ENCODE assay signal across 8 mouse cellular contexts in genomic region chr11:4975623-4976022, GRCm38 (mm10). TPM values are rescaled to one million over a fixed set of nuclear protein-coding genes. Genes with fewer than 3 reads are reported as not detected.
DNase-seq lines count a peak whose midpoint lies in the region; ATAC-seq and TF ChIP-seq lines count a peak whose summit lies in the region.

No protein-coding gene starts in this region.

- no peak overlapping the region for H3ac ChIP-seq in C2C12 (ENCODE audit: control insufficient read depth, insufficient read length, low read depth)

- ATAC-seq in granulocyte monocyte progenitor cell, adult 5-6 weeks (replicated peaks; ENCODE audit: poor library complexity, severe bottlenecking): peak; percentile 43; the same call in 1 of the 2 replicates
- ATAC-seq in kidney, embryonic 14.5 days (ENCODE audit: low FRiP score, low TSS enrichment): 0 out of 2 replicates have a peak, but pooled peaks have one; percentile 53
- ATAC-seq in neural tube, embryonic 15.5 days (ENCODE audit: low FRiP score): no peak

- H3K9me3 ChIP-seq in kidney, embryonic 14.5 days (ENCODE audit: control insufficient read depth, low read length): no peaks in the 10 kb centered on the region
- H3K9me3 ChIP-seq in neural tube, embryonic 15.5 days (replicated peaks): no peaks in the 10 kb centered on the region

- peaks cover 5% of the 10 kb centered on the region for H3K27me3 ChIP-seq in C2C12 (ENCODE audit: control insufficient read depth, insufficient read depth, insufficient read length)
- H3K27me3 ChIP-seq in kidney, embryonic 14.5 days (ENCODE audit: control insufficient read depth, insufficient read depth, low read length): no peaks in the 10 kb centered on the region
- H3K27me3 ChIP-seq in neural tube, embryonic 15.5 days (replicated peaks): peaks cover 10% of the 10 kb centered on the region

- peak; percentile 51 for TF ChIP-seq CTCF in C2C12 (IDR thresholded peaks at IDR 0.05; ENCODE audit: control insufficient read depth, insufficient read depth, insufficient read length)
- peak; percentile 90 for TF ChIP-seq CTCF in lung, adult 2 months (IDR thresholded peaks at IDR 0.05; ENCODE audit: insufficient read depth, low read length)

- H3K79me3 ChIP-seq in C2C12 (ENCODE audit: low read depth): no peaks in the 10 kb centered on the region

- 0 out of 2 replicates have a peak, but pooled peaks cover 4% of the 10 kb centered on the region for H3K4me1 ChIP-seq in kidney, embryonic 14.5 days (ENCODE audit: control insufficient read depth, insufficient read depth, low read length)
- H3K4me1 ChIP-seq in lung, adult 2 months (ENCODE audit: control insufficient read depth, insufficient read depth, low read length): peaks cover 14% of the 10 kb centered on the region
- H3K4me1 ChIP-seq in neural tube, embryonic 15.5 days: peaks cover 5% of the 10 kb centered on the region; the same call in 1 of the 2 replicates

- WGBS in kidney, embryonic 14.5 days: 7% methylated on average over 14 of the region's 14 CpGs
- 9% methylated on average over 14 of the region's 14 CpGs for WGBS in lung, adult 2 months
- WGBS in neural tube, embryonic 15.5 days: 8% methylated on average over 12 of the region's 14 CpGs

- peak overlapping the region; percentile 27 for H3K4me2 ChIP-seq in kidney, embryonic 14.5 days (replicated peaks; ENCODE audit: low read depth, low read length)
- peak overlapping the region; percentile 27 for H3K4me2 ChIP-seq in neural tube, embryonic 15.5 days

- no peaks in the 10 kb centered on the region for H3K79me2 ChIP-seq in C2C12 (ENCODE audit: control insufficient read depth, insufficient read depth)

- no peak for TF ChIP-seq POLR2A in lung, adult 2 months (IDR thresholded peaks at IDR 0.05; ENCODE audit: borderline replicate concordance, extremely low read depth, low read depth, low read length)

- H3K4me3 ChIP-seq in C2C12 (ENCODE audit: insufficient read depth, poor library complexity, severe bottlenecking): no peak overlapping the region
- H3K4me3 ChIP-seq in kidney, embryonic 14.5 days (ENCODE audit: low read length): no peak overlapping the region
- no peak overlapping the region for H3K4me3 ChIP-seq in lung, adult 2 months (replicated peaks; ENCODE audit: extremely low read depth, low read depth, low read length)
- H3K4me3 ChIP-seq in neural tube, embryonic 15.5 days (replicated peaks): no peak overlapping the region

- H3K9ac ChIP-seq in kidney, embryonic 14.5 days (ENCODE audit: low read depth, low read length): no peak overlapping the region
- no peak overlapping the region for H3K9ac ChIP-seq in neural tube, embryonic 15.5 days (replicated peaks)

- H3K27ac ChIP-seq in kidney, embryonic 14.5 days (ENCODE audit: low read depth, low read length): no peak overlapping the region
- no peak overlapping the region for H3K27ac ChIP-seq in neural tube, embryonic 15.5 days (replicated peaks)

- peak; percentile 81 for DNase-seq in WW6 (ENCODE audit: low read depth, low spot score)
- DNase-seq in cerebellum, postnatal 25 days: peak; percentile 69 to 86
- DNase-seq in lung, adult 2 months: peak; percentile 68
- peak; percentile 32 to 37 for DNase-seq in thymus, adult 18-20 months

- no peaks in the 10 kb centered on the region for H3K36me3 ChIP-seq in C2C12 (ENCODE audit: control insufficient read depth, insufficient read depth)
- H3K36me3 ChIP-seq in kidney, embryonic 14.5 days (ENCODE audit: control insufficient read depth, insufficient read depth, low read length): no peaks in the 10 kb centered on the region
- no peaks in the 10 kb centered on the region for H3K36me3 ChIP-seq in neural tube, embryonic 15.5 days

TF ChIP-seq in C2C12, 6 proteins besides CTCF, POLR2A, EP300 and RAD21:
- TF ChIP-seq FOSL1 (IDR thresholded peaks at IDR 0.05; ENCODE audit: insufficient read depth, low read length, poor library complexity, severe bottlenecking) (no peak), MYOD1 (IDR thresholded peaks at IDR 0.05; ENCODE audit: control insufficient read depth, insufficient read length, low read depth) (no peak), MYOG (IDR thresholded peaks at IDR 0.05; ENCODE audit: control insufficient read depth, extremely low read depth, insufficient read length) (no peak), USF1 (IDR thresholded peaks at IDR 0.05; ENCODE audit: low read depth) (no peak), MAX (IDR thresholded peaks at IDR 0.05) (no peak), CEBPB (IDR thresholded peaks at IDR 0.05; ENCODE audit: low read depth) (no peak)

RNA-seq across cellular contexts. Expression of gene Ap1b1, which starts 11.0 kb away (rescaled TPM):
- polyA plus RNA-seq in C2C12 (2012; fragmentation: generic; extraction: Trizol): 40.9 TPM
- total RNA-seq in granulocyte monocyte progenitor cell, adult 5-6 weeks (2014; fragmentation: Nextera tagmentation): 44.9 and 46.4 TPM in 2 replicates
- total RNA-seq in granulocyte monocyte progenitor cell, adult 5-6 weeks (2017): 23.4 and 35.8 TPM in 2 replicates
- polyA plus RNA-seq in kidney, embryonic 14.5 days (2014; fragmentation: Nextera tagmentation; extraction: Ambion mirVana): 35.1 and 62.6 TPM in 2 replicates
- polyA plus RNA-seq in lung, adult 2 months (2012; rRNA removed): 53.9 and 76.0 TPM in 2 replicates
- polyA plus RNA-seq in neural tube, embryonic 15.5 days (2015; fragmentation: Nextera tagmentation; extraction: Ambion mirVana): 93.8 and 94.4 TPM in 2 replicates

RNA-seq across cellular contexts. Expression of gene Nefh, which starts 27.8 kb away (rescaled TPM):
- 0.02 TPM for polyA plus RNA-seq in C2C12 (2012; fragmentation: generic; extraction: Trizol)
- 0.70 and 2.1 TPM in 2 replicates for total RNA-seq in granulocyte monocyte progenitor cell, adult 5-6 weeks (2014; fragmentation: Nextera tagmentation)
- 1.4 and 2.7 TPM in 2 replicates for total RNA-seq in granulocyte monocyte progenitor cell, adult 5-6 weeks (2017)
- polyA plus RNA-seq in kidney, embryonic 14.5 days (2014; fragmentation: Nextera tagmentation; extraction: Ambion mirVana): 0.22 and 0.23 TPM in 2 replicates
- 0.07 and 0.12 TPM in 2 replicates for polyA plus RNA-seq in lung, adult 2 months (2012; rRNA removed)
- 22.1 and 24.0 TPM in 2 replicates for polyA plus RNA-seq in neural tube, embryonic 15.5 days (2015; fragmentation: Nextera tagmentation; extraction: Ambion mirVana)

Comparison
In these comparisons a context has a peak if more than half of its experiments do, and no peak if none do; other contexts are left out.
1. RNA of gene Nefh, which starts 27.8 kb away (polyA plus RNA-seq): 22.1 to 24.0 TPM in neural tube, embryonic 15.5 days; 0.22 to 0.23 TPM in kidney, embryonic 14.5 days, 0.07 to 0.12 TPM in lung, adult 2 months and 0.02 TPM in C2C12 (single experiment); every median in the first group is over 10 times any median in the second.
2. Peak in every context shown above with its lines, with median percentiles within 50 percentile points of each other: DNase-seq.